Mouse (Mus musculus): ENCODE results near the gene Adamts3. TPM values are rescaled to one million over a fixed set of nuclear protein-coding genes. Genes with fewer than 3 reads are reported as not detected.

Gene Adamts3
- polyA plus RNA-seq, 1 experiment: 10.9 TPM

DNA sequence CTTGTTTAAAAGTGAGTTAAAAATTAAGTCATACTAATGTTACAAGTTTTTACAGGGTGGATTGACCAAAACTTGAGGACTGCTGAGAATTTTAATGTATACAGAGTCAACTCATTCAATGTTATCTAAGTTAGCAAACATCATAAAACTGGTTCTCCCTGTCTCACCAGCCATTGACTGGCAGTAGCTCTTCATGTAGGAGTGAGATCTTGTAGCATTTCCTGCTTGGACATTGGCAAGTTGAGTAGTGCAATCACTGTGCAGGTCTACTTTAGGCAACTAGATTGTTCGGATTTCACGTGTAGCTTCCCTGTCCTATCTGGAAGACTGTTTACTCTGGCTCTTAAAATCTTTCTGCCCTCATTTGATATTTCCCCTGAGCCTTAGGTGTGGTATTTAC, 229.3 kb downstream of the Adamts3 start:
- TF ChIP-seq POLR2A (IDR thresholded peaks at IDR 0.05; ENCODE audit: borderline replicate concordance, insufficient read depth, low read length): no peak
- no peak for TF ChIP-seq CTCF (IDR thresholded peaks at IDR 0.05; ENCODE audit: borderline replicate concordance, insufficient read depth, low read depth, low read length)
- 90% methylated on average over 2 of the region's 2 CpGs for WGBS
- Histone ChIP-seq H3K4me1 (ENCODE audit: control insufficient read depth, insufficient read depth, low read length) (no peaks in the 10 kb centered on the region), H3K27ac (ENCODE audit: insufficient read depth, low read length) (no peak overlapping the region), H3K27me3 (ENCODE audit: control insufficient read depth, insufficient read depth, low read length) (no peaks in the 10 kb centered on the region), H3K4me3 (replicated peaks; ENCODE audit: insufficient read depth, low read depth, low read length) (no peak overlapping the region)
- DNase-seq: no peak

GRCm38 (mm10) chr5:89646940-89647339, 236.2 kb downstream of the Adamts3 start:
- no peak overlapping the region for H3K4me3 ChIP-seq (replicated peaks; ENCODE audit: insufficient read depth, low read depth, low read length)
- DNase-seq: peak in 1 of 2 experiments; percentile 19
- no peak for TF ChIP-seq CTCF (IDR thresholded peaks at IDR 0.05; ENCODE audit: borderline replicate concordance, insufficient read depth, low read depth, low read length)
- no peaks in the 10 kb centered on the region for H3K4me1 ChIP-seq (ENCODE audit: control insufficient read depth, insufficient read depth, low read length)
- H3K27ac ChIP-seq (ENCODE audit: insufficient read depth, low read length): no peak overlapping the region
- no peaks in the 10 kb centered on the region for H3K27me3 ChIP-seq (ENCODE audit: control insufficient read depth, insufficient read depth, low read length)

DNA sequence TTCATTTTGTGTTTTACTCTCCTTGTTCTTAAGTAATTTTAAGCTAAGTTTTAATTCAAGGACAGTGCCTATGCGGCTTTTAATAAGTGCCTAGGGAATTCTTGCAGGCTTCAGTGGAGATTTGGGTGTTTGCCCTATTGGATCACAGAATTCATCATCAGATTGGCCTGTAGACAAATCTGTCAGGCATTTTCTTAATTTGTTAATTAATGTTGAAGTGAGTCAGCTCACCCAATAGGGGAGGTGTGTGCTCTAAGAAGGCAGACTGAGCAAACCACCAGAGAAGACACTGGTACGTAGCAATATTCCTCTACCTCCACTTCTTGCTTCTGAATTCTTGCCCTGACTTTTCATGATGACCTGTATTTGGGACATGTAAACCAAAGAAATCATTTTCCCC, 247.7 kb downstream of the Adamts3 start:
- DNase-seq: no peak
- Histone ChIP-seq H3K27ac (ENCODE audit: insufficient read depth, low read length) (no peak overlapping the region), H3K27me3 (ENCODE audit: control insufficient read depth, insufficient read depth, low read length) (no peaks in the 10 kb centered on the region), H3K4me3 (replicated peaks; ENCODE audit: insufficient read depth, low read depth, low read length) (no peak overlapping the region), H3K4me1 (ENCODE audit: control insufficient read depth, insufficient read depth, low read length) (no peaks in the 10 kb centered on the region)
- TF ChIP-seq POLR2A (IDR thresholded peaks at IDR 0.05; ENCODE audit: borderline replicate concordance, insufficient read depth, low read length): no peak
- TF ChIP-seq CTCF (IDR thresholded peaks at IDR 0.05; ENCODE audit: borderline replicate concordance, insufficient read depth, low read depth, low read length): no peak
- WGBS: 33% methylated on average over 2 of the region's 2 CpGs

DNA sequence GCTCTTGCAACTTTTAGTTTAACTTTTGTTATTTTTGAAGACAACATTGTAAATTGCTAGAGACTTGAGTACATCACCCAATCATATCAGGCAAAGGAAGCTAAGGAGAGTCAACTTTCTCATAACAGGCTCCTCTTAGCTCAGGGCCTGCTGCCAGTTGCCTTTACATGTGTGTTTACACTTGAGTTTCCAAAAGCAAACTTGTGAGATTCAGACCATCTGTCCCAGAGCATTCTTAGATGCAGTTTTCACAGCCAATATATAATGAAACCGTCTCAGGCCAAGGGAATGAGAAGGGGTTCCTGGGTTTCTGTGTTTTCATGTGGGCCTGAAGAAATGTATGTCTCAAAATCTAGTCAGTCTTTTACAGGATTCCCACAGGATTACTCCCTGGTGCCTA, 251.5 kb downstream of the Adamts3 start:
- H3K27ac ChIP-seq (ENCODE audit: insufficient read depth, low read length): no peak overlapping the region
- no peaks in the 10 kb centered on the region for H3K27me3 ChIP-seq (ENCODE audit: control insufficient read depth, insufficient read depth, low read length)
- DNase-seq: no peak
- TF ChIP-seq CTCF (IDR thresholded peaks at IDR 0.05; ENCODE audit: borderline replicate concordance, insufficient read depth, low read depth, low read length): no peak
- no peak for TF ChIP-seq POLR2A (IDR thresholded peaks at IDR 0.05; ENCODE audit: borderline replicate concordance, insufficient read depth, low read length)
- WGBS: 33% methylated on average over 1 of the region's 1 CpGs
- H3K4me1 ChIP-seq (ENCODE audit: control insufficient read depth, insufficient read depth, low read length): no peaks in the 10 kb centered on the region
- H3K4me3 ChIP-seq (replicated peaks; ENCODE audit: insufficient read depth, low read depth, low read length): no peak overlapping the region

Measured in cerebellum, adult 2 months (tissue).